Mouse (Mus musculus): ENCODE results near the gene Kri1.

DNA sequence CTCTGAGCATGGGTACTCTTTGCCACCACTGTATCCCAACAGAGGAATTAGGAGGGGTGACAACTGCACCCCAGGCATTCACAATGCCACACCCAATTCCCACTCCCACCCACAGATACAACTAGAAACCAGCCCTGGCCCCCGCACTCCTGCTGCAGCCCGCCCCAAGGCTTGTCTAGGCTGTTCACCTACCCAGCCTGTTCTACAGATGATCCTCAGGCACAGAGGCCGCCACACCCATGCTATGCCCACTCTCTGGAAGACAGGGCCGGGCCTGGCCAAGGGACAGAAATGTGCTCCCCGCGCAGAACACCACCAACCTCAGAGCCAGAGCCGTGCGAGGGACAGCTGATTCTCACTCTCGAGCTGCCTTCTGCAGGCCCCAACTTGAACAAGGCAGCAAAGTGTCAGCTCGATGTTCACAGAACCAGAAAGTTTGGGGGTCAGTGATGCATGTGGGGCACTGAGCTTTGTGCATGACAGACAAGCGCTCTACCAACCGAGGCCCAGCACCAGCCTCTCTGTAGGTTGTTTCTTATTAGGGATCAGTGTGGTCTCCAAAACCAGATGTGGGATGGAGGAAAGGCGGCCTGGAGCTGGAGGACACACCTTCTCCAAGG is 36.5 kb downstream of the Kri1 start:
- TF ChIP-seq CTCF (IDR thresholded peaks at IDR 0.05) (no peak), EP300 (IDR thresholded peaks at IDR 0.05) (no peak)

Measured in lung, postnatal 0 days (tissue).